Mouse (Mus musculus): ENCODE data around the gene Klf15.

GRCm38 (mm10) chr6:90472079-90472478, 9.7 kb downstream of the Klf15 start:
- TF ChIP-seq CTCF (IDR thresholded peaks at IDR 0.05; ENCODE audit: insufficient read depth, low read depth, low read length) (no peak), POLR2A (IDR thresholded peaks at IDR 0.05; ENCODE audit: insufficient read depth, low read depth, low read length) (no peak)

Data from olfactory bulb, adult 2 months (tissue).